Mouse (Mus musculus) testis, postnatal 14 days (tissue): ENCODE data around the gene Agl.

Source experiments
- DNase-seq: peaks from one replicate; pipeline ENCODE4 v3.0.0; 2021; ENCODE audit warnings: low spot score

The Agl gene

GRCm38 (mm10) chr3:116807811-116808506, at the start of gene Agl:
TSS of gene Agl (minus strand) at chr3:116808166.
- DNase-seq: peak; percentile 96

- no peak for DNase-seq
These were observed 49.6 kb upstream of the Agl start for GRCm38 (mm10) chr3:116857611-116858010.

GRCm38 (mm10) chr3:116852421-116852820, 44.5 kb upstream of the Agl start:
- DNase-seq: no peak

GRCm38 (mm10) chr3:116850376-116850775, 42.4 kb upstream of the Agl start:
- no peak for DNase-seq

DNA sequence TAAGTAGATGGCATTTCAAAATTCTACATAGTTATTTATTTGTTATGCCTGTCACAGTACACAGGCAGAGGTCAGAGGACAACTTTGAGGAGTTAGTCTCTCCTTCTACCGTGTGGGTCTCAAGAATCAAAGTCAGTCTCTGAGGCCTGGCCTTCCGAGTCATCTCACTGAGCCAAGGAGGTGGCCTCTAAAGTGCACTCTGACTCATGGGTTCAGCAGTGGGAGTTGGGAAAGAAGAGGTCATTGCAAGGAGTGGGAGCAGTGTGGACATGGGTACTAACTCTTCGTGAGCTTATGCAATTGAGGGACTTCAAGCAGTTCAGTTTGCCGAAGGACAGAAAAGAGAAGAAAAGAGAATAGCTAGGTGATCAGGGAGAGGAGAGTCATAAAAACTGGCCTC, 41.0 kb upstream of the Agl start:
- DNase-seq: no peak

DNA sequence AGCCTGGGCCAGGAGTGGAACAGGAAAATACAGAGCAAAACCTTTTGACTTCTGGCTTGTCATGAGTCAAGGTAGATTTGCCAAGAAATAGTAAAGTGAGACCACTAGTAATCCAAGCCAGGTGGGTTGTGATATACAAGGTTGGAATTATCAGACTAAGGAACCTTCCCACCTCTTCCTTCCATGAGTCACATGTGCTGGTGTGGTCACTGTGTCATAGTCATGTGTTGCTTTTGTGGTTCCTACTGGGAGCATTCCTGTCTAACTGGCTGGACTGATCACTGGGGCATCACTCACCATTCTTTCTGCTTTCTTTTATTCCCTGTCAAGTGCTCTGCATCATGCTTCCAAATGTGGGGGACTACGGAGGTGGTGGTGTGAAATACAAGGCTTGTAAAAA, 40.1 kb upstream of the Agl start:
- no peak for DNase-seq

GRCm38 (mm10) chr3:116846084-116846483, 38.1 kb upstream of the Agl start:
- no peak for DNase-seq

GRCm38 (mm10) chr3:116844880-116845579, 37.1 kb upstream of the Agl start:
- DNase-seq: no peak

- DNase-seq: no peak
These were observed 33.3 kb upstream of the Agl start for GRCm38 (mm10) chr3:116841311-116841710.

DNA sequence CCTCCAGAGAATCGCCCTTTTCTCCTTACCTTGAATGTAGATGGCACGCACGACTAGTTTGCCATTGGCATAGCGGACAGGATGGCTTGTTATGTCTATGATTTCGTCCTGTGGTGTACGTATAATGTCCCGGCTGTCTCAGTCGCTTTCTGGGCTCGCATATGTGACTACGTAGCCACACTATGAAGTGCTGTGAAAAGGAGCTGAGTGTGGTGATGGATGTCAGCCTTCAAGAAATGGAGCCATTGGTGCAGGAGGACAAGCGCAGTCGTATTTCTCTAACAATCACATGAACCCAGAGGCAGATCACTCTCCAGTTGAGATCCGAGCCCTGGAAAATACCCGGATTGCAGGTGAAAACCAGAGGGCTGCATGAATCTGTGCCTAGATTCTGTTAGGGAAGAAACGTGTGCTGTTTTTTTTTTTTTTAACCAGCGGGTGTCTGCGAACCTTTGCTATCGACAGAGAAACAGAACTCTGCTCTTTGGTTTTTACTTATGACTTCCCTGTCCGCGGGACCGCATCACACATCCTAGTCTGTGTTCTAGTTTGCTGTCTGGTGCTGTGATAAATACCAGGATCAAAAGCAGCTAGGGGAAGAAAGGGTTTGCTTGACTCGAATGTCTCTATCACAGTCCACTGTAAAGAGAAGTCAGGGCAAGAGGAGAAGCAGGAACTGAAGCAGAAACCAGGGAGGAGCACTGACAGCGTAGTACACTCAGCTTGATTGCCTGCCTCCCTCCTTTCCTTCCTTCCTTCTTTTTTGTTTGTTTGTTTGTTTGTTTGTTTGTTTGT, 28.9 kb upstream of the Agl start:
- no peak for DNase-seq

- peak; percentile 77 for DNase-seq
These were observed 28.1 kb upstream of the Agl start for GRCm38 (mm10) chr3:116835770-116836680.

GRCm38 (mm10) chr3:116835350-116835749, 27.4 kb upstream of the Agl start:
- no peak for DNase-seq

GRCm38 (mm10) chr3:116834241-116834640, 26.3 kb upstream of the Agl start:
- DNase-seq: no peak

- no peak for DNase-seq
These were observed 25.5 kb upstream of the Agl start for GRCm38 (mm10) chr3:116833491-116833890.

GRCm38 (mm10) chr3:116832526-116833310, 24.8 kb upstream of the Agl start:
- DNase-seq: no peak

- no peak for DNase-seq
These were observed 23.4 kb upstream of the Agl start for GRCm38 (mm10) chr3:116831324-116831723.

GRCm38 (mm10) chr3:116829274-116829920, 21.4 kb upstream of the Agl start:
- DNase-seq: no peak

- no peak for DNase-seq
These were observed 18.7 kb upstream of the Agl start for GRCm38 (mm10) chr3:116826471-116827215.

DNA sequence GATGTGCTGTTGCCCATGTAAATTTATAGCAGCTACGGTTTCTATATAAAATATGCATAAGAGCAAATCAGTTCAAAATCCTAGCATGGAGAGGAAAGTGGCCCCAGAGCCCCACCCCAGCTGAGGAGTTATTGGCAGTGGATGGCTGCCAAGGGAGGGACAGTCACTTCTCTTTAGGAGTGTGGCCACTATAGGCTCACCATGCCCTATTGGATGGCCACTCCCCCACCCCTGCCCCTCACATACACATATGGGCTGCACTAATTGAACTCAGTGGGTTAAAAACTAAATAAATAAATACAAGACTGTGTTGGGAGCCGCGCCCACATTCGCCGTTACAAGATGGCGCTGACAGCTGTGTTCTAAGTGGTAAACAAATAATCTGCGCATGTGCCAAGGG, 9.3 kb upstream of the Agl start:
- DNase-seq: no peak
